Mouse (Mus musculus) hindbrain, embryonic 10.5 days (tissue): ENCODE results near the gene Fubp3. TPM values are rescaled to one million over a fixed set of nuclear protein-coding genes. Genes with fewer than 3 reads are reported as not detected.
A peak's percentile ranks its signal among the peaks of the same experiment; 100 is the strongest.

ENCODE experiments used
- DNase-seq: peaks from one replicate; pipeline ENCODE4 v3.0.0-alpha.2; 2017; ENCODE audit warnings: low spot score
- H3K27ac ChIP-seq: fragments of 300-500 bp; sonication (generic); 2 replicates; pipeline ENCODE4 v1.5.1; 2016; ENCODE audit warnings: mild to moderate bottlenecking, moderate library complexity
- H3K27me3 ChIP-seq: fragments of 300-500 bp; sonication (generic); 2 replicates; pipeline ENCODE4 v1.6.1; 2016; ENCODE audit warnings: mild to moderate bottlenecking; ENCODE audit not compliant: poor library complexity, insufficient read depth, severe bottlenecking
- H3K36me3 ChIP-seq: fragments of 300-500 bp; sonication (generic); 2 replicates; pipeline ENCODE4 v1.6.1; 2016; ENCODE audit warnings: mild to moderate bottlenecking, moderate library complexity
- H3K4me1 ChIP-seq: fragments of 300-500 bp; sonication (generic); replicated peaks from 2 replicates; pipeline ENCODE4 v1.6.1; 2016; ENCODE audit warnings: mild to moderate bottlenecking
- H3K4me3 ChIP-seq: fragments of 300-500 bp; sonication (generic); 2 replicates; pipeline ENCODE4 v1.5.1; 2016; ENCODE audit warnings: mild to moderate bottlenecking, moderate library complexity
- H3K9me3 ChIP-seq: fragments of 300-500 bp; sonication (generic); 2 replicates; pipeline ENCODE4 v1.6.1; 2016; ENCODE audit warnings: mild to moderate bottlenecking, moderate library complexity
- WGBS: fragments of 180-500 bp; shearing (Covaris S2); methylation state at CpG from one replicate; pipeline ENCODE4 v1.1.7; 2016; 5-methylcytosine and 5-hydroxymethylcytosine counted together
- polyA plus RNA-seq: library from polyadenylated mRNA; unstranded; fragments of >200 nt; fragmentation: Nextera tagmentation; extraction: Ambion mirVana; gene quantifications from 2 replicates; pipeline ENCODE4 v1.2.1, GENCODE M21; 2016

Fubp3 gene
- polyA plus RNA-seq, 1 experiment from 2014 or later, result 60.6 TPM

DNA sequence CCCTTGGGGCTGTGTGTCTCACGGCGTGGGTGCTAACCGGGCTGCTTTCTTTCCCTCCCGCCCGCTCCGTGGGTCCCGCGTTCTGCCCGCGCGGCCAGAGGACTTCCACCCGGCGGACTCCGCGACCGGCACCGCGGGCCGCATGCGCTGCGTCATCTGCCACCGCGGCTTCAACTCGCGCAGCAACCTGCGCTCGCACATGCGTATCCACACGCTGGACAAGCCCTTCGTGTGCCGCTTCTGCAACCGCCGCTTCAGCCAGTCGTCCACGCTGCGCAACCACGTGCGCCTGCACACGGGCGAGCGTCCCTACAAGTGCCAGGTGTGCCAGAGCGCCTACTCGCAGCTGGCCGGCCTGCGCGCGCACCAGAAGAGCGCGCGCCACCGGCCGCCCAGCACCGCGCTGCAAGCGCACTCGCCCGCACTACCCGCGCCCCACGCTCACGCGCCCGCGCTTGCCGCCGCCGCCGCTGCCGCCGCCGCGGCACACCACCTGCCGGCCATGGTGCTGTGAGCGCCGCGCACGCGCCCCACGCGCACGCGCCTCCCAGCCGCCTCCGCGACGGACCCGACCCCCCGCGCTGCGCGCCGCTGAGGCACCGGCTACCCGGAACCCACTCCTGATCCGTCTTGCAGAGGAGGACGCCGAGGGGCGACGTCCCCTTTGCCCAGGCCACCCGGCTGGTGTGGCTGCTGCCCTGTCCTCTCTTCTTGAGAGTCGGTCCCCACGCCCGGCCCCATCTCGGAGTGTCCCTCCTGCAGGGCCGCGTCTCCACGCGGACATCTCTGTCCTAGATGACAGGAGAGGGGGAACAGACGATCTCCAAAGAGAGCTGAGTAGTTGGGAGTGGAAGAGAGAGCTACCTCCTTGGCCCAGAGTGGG is 81.8 kb downstream of the Fubp3 start:
- peaks cover 100% of the 10 kb centered on the region for H3K27me3 ChIP-seq
- peak; percentile 56 for DNase-seq
- peak overlapping the region; percentile 56 for H3K27ac ChIP-seq
- peaks cover 17% of the 10 kb centered on the region for H3K4me1 ChIP-seq
- H3K9me3 ChIP-seq, result peaks cover 5% of the 10 kb centered on the region
- 0 out of 2 replicates have a peak, but pooled peaks cover 4% of the 10 kb centered on the region for H3K36me3 ChIP-seq
- peak overlapping the region; percentile 62 for H3K4me3 ChIP-seq
- under 1% methylated on average over 109 of the region's 109 CpGs for WGBS

DNA sequence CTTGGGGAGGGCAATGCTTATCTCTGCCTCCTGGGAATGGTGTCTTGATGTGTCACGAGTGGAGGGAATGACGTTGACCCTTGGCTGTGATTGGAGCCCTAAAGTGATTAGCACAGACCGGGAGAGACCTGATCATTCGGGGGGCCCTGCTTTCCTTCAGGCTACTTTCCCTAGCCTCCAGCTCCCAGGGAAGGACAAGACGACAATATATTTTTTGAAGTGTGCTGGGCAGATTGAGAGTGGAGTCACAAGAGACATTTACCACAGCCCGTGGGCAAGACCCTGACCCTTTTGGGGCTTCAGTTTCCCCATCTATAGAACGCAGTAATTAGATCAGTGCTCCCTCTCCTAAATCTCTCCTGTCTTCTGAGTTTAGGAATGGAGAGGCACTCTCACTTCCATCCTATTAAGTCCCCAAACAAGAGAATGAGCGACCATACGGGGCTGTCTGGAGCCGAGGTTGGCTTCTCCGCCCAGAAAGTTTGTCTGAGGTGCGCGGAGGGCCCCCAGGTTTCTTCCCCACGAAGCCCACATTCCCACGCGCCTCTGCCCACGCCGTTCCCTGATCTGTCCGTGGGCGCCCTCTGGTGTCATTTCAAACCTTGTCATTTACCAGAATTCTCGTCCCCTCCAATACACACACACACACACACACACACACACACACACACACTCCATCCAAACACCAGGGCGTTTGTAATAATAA is 82.6 kb downstream of the Fubp3 start:
- Histone ChIP-seq H3K27me3 (peaks cover 100% of the 10 kb centered on the region), H3K27ac (no peak overlapping the region), H3K36me3 (0 out of 2 replicates have a peak, but pooled peaks cover 4% of the 10 kb centered on the region), H3K4me1 (peaks cover 17% of the 10 kb centered on the region), H3K4me3 (peak overlapping the region; percentile 62), H3K9me3 (peaks cover 7% of the 10 kb centered on the region)
- WGBS, result 6% methylated on average over 22 of the region's 22 CpGs
- DNase-seq, result peak; percentile 47

DNA sequence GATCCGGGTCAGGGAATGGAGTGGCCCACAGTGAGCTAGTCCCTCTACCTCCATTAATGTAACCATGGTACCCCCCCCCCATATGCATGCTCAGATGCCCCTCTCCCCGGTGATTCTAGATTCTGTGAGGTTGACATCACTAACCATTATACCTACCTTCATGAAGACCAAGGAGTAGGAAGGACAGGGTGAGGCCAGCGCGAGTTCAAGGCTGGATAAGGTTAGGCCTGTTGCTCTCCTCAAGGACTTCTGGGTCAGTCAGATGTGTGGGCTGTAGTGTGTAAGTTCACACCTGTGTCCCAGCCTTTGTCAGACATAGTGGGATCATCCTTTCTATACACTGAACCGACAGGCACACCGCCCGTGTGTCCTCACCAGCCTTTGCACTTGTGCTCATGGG is 83.9 kb downstream of the Fubp3 start:
- Histone ChIP-seq H3K36me3 (0 out of 2 replicates have a peak, but pooled peaks cover 4% of the 10 kb centered on the region), H3K4me1 (peaks cover 17% of the 10 kb centered on the region), H3K27ac (no peak overlapping the region), H3K9me3 (peaks cover 7% of the 10 kb centered on the region), H3K27me3 (peaks cover 95% of the 10 kb centered on the region), H3K4me3 (no peak overlapping the region)
- no peak for DNase-seq
- WGBS, result 89% methylated on average over 7 of the region's 7 CpGs

DNA sequence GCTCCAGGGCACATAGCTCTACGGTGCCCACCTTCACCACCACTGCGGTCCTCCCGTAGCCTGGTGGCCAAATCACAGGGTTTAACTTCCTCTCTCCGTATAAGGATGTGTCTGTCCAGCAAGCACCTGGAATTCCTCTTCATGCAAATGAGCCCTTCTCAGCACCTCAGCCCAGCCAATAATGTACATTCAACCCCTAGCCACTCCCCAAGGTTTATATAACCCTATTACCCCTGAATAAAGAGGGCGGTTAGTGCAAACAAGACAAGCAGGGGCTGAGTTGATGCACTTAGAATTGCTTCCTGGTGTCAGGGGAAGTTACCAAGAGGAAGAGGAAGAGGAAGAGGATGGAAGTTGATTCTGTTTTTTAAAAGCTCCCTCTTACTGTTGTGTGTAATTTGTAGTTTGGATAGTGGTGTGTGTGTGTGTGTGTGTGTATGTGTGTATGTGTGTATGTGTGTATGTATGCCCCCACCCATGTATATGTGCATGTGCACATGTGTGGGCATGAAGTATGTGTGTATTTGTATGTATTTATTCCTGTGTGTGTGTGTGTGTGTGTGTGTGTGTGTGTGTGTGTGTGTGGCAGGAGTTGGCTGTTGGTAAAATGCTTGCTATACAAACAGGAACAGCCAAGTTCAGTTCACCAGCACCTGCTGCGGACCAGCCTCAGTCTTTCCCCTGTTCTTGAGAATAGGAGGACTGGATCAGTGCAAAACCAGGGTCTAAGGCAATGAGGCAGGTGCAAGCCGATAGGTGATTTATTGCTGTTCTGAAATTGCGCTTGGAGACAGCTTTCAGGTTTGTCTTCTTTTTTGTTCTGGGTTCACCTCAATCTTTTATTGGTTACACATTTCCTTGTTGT is 90.7 kb downstream of the Fubp3 start:
- H3K36me3 ChIP-seq, result no peaks in the 10 kb centered on the region
- peaks cover 7% of the 10 kb centered on the region for H3K9me3 ChIP-seq
- H3K27me3 ChIP-seq, result peaks cover 85% of the 10 kb centered on the region
- no peak for DNase-seq
- 68% methylated on average over 8 of the region's 8 CpGs for WGBS
- H3K4me3 ChIP-seq, result no peak overlapping the region
- H3K27ac ChIP-seq, result no peak overlapping the region
- no peaks in the 10 kb centered on the region for H3K4me1 ChIP-seq

DNA sequence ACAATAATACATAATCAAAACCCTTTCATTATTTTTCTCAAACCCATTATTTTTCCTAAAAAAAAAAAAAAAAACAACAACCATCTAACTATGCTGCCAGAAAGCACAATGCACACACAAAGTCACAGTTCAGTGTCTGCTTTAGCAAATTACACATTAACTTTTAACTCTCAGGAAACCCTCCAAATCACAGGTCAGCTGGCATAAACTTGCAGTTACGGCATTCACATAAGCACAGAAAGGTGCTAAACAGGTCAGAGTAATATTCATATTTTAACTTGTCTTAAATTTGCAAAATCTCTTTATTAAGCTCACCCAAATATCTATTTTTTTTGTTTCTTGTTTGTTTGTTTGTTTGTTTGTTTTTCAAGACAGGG is 91.3 kb downstream of the Fubp3 start:
- Histone ChIP-seq H3K27ac (no peak overlapping the region), H3K36me3 (no peaks in the 10 kb centered on the region), H3K4me3 (no peak overlapping the region), H3K9me3 (peaks cover 6% of the 10 kb centered on the region), H3K27me3 (peaks cover 79% of the 10 kb centered on the region), H3K4me1 (no peaks in the 10 kb centered on the region)
- no peak for DNase-seq
- WGBS, result 97% methylated on average over 1 of the region's 1 CpGs

Other genes starting within 250 kb of the Fubp3 start
- 11.8 and 15.0 TPM in 2 replicates for gene Ass1, start 102.4 kb upstream of the Fubp3 start, polyA plus RNA-seq
- gene Prdm12, start 67.4 kb downstream of the Fubp3 start, polyA plus RNA-seq, result 3.8 and 8.1 TPM in 2 replicates
- 77.9 and 102 TPM in 2 replicates for gene Exosc2, start 98.1 kb downstream of the Fubp3 start, polyA plus RNA-seq
- gene Abl1, start 115.7 kb downstream of the Fubp3 start, polyA plus RNA-seq, result 43.9 and 47.5 TPM in 2 replicates
- gene Qrfp, start 237.9 kb downstream of the Fubp3 start, polyA plus RNA-seq, result 0.12 and 0.20 TPM in 2 replicates